Mouse (Mus musculus) inflammation-experienced regulatory T-cells, adult 6 months (primary cell): ENCODE measurements at regions not wholly inside any gene's neighbourhood (a gene's known extent, or its start where the extent isn't known, plus 50 kb on each side); places are given as distances from the start of the nearest gene placed in this dataset.

Source experiments
- ATAC-seq: one replicate; pipeline ENCODE4 v1.8.0; 2017

DNA sequence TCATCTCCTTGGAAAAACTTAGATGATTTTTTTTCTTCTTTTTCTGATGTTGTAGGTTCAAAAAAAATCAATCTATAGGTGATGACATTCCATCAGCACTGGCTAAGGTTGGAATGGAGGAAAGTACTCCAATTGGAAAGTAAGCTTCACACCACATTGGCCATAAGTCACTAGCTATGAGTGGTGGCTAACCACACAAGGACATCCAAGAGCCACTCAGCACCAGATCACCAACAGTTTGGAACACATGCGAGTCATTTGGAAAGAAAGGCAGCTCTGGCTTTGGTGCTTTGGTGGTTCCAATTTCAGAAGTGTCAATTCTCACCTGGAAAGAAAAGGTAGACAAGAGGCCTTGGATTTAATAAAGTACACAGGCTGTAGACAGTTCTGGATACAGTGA, 442.5 kb upstream of the Sel1l start:
- no peak for ATAC-seq

DNA sequence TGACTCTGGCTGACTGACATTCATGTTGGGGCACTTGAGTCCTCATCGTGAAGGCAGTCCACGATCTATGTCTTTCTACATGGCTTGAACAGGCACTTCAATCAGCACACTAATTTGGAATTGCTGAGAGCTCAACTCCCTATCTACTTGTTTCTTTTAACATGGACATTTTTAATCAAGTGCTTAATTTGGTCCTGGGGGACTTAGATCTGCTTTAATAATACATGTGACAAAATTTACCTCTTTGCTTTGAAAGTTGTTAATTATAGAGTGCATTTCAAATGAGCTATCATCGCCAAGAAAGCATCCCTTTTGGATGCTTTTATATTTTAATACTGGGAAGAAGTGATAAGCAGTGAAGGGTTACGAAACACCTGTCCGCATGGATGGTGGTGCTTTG, 436.6 kb upstream of the Sel1l start:
- ATAC-seq, result no peak

DNA sequence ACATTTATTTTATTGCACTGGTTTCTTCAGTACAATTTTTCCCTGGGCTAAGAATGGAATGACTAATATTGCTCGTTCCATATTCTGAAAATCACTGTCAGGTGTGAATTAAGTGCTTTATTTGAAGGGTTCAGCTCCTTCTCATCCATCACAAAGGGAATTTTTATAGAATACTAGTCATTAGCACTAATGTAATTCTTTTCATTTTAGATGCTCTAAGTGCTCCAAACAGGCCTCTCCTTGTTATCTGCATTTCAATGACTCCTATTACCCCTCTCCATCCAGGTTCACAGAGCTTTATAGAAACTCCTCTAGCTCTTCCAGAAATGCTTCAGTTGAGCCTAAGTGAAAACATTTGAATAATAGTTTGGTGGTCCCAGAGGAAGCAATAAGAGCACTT, 431.5 kb upstream of the Sel1l start:
- ATAC-seq, result no peak

DNA sequence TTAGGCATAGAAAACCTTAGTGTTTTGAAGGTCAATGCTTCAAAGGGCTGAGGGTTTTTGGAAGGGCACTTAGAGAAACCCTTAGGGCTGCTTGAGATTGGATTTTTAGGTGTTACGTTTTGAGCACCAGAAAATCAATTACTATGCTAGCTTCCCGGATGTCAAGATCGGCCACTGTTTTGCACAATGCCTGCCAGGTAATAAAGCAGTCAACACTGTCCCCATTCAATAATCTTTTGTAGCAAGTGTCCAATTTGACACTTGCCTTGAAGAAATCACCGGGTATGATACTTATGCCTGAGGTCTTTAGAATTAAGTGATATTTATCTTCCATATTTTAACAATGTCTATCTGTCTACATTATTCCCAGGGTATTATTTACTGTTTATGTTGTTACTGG, 403.0 kb upstream of the Sel1l start:
- ATAC-seq, result no peak

DNA sequence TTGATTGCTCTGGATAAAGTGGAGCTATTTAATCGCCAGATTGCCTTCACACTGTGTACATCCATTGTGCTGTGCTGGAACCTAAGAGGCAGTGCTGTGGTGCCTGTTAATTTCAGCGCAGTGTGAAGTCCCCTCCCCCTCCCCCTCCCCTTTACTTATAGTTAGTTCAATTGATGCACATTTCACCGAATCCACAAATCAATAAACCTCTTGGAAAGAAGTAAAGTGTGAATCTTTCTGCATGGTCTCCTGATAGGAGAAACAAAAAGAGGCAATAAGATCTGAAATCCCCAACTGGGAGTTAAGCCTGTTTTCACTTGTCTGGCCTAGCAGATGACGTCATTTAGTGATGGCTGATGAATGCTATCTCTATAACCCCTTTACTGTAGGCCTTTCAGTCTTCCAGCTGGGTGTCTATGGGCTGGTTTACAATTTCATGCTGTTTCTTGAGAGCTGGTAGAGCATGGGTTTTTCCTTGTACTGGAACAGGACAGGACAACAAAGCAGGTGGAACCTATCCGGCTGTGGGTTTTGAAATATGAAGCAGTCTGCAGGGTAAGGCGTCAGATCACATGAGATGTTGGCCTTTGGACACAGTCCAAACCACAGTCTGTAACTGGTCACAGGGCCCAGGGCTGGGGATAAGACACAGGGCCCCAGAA, 398.0 kb upstream of the Sel1l start:
- no peak for ATAC-seq

DNA sequence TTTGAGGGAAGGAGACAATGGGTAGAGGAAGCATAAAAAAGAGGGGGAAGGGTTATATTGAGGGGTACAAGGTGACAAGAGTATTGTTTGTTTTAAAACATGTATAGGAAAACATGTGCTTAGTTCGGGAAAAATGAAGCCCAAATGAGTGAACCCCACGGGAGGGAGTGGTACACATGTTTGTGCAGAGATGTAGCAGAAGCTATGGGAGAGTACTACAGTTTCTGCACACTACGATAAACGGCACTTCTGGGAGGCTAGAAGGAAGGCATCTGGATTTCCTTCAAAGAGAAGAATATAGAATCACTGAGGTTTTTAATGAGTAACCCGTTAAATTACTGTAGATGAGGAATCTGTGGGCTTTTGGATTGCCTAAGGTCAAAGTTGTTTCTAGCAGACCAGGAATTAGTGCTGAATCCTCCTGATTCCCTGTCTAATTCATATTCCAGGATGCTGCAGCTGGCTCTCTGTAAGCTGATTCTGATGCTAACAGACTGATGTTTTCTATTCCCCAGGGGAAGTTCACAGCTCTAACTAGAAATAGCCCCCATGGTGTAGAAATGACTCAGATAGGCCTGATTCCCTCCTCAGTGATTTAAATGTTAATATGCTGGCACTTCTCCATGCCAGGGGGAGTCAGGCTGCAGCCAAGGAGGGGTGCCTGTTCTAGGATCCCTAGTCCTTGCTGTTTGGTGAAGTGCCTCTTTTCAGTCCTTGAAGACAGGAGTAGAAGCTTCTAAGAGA, 391.2 kb upstream of the Sel1l start:
- ATAC-seq, result no peak

DNA sequence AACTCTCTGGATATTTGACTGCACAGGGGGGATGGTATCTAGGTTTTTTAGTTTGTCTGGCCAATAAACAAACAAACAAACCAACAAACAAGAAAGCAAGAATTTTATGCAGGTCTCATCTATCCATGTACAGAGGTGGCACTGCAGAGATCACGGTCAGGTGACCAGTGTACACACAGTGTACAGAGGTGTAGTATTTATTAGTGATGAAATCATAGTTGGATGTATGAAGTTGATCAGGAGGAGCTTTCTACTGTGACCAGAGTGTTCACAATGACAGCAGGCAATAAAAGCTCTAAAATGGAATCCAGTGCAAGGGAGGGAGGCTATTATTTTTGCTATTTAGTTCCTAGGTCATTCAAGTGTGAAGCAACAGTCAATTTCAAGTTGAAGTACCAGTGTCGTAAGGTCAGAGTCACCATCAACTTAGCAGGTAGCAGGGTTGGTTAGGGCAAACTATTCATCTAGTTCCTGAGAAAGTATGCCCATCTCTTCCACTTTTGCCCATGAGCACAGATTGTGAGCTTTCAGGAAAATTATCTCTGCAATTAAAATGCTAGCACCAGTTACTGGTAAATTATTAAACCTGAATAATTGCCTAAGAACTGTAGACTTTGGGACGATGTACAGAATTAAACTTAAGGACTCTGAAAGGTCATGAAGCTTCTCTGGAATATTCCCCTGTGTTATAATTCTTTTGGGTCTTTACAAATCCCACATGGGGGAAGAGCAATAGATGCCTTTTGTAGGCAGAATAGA, 384.9 kb upstream of the Sel1l start:
- no peak for ATAC-seq

DNA sequence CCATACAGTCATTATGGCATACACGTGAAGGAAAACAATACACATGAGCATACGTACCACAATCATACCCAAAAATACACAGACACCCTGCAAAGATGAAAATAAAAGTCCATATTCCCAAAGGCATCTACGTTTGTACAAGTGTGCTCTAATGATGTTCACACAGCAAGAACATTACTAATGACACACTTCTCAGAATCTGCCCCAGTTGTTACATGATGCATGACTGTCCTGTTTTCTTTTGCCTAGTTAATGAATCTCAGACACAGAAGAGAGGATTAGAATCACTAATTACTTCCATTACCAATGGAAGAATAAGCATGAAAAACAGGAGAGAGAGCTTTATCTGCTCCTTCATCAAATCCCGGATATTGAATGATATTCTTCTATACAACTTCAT, 379.6 kb upstream of the Sel1l start:
- no peak for ATAC-seq

DNA sequence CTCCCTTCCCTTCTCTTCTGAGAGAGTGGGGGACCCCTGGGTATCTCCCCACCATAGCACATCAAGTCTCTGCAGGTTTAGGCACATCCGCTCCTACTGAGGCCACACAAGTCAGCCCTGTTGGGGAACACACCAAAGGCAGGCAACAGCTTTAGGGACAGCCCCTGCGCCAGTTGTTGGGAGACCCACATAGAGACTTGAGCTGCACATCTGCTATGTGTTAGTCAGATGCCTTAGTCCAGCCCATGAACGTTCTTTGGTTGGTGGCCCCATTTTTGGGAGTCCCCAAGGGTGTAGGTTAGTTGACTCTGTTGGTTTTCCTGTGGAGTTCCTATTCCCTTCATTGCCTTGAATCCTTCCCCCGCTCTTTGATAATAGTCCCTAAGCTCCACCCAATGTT, 354.4 kb upstream of the Sel1l start:
- no peak for ATAC-seq

DNA sequence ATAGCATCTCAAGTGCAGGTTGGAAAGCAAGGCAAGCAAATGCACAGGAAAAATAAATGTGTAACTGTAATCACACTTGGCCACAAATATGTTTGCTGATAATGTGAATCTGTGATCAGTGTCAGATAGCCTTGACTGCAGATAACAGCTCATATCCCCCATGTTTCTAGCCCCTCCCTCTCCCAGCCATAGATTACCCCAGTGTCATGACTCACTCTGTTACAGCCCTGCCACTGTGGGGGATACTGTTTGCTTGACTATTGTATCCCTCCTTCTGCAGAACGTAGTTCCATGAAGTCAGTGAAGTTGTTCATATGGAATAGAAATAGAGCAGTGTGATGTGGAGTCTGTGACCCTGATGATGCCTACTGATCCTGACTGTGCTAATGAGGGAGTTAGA, 351.6 kb upstream of the Sel1l start:
- no peak for ATAC-seq

DNA sequence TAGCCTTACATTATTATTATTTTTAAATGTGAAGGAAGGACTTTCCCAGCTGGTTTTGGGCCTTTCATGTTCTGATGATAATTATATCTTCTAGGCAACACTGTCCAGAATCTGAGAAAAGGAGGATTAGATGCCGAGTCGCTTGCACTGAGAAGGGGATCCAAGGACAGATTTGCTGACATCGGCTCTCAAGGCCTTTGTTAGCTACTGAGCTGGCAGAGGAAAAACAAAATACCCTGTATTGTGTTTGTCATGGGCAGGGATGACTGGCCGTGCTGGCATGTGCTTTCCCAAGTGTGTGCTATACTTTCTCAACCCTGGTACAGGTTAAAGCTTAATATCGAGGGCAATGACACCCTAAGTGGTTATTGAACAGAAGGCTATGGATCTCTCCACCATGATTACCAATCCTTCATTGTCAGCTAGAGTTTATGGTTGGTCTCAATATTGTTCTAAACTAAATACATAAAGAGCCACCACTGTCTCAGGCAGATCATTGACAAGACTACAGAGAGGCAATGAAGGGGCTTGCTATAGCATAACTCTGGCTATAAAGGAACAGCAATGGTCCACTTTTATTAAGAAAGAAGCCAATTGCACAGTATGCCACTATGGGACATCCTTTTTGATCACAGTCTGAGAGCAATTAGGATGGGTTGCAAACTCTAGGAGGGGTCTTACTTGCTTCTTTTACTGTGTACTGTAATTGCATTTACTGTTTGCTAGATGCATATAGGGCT, 350.0 kb upstream of the Sel1l start:
- no peak for ATAC-seq

DNA sequence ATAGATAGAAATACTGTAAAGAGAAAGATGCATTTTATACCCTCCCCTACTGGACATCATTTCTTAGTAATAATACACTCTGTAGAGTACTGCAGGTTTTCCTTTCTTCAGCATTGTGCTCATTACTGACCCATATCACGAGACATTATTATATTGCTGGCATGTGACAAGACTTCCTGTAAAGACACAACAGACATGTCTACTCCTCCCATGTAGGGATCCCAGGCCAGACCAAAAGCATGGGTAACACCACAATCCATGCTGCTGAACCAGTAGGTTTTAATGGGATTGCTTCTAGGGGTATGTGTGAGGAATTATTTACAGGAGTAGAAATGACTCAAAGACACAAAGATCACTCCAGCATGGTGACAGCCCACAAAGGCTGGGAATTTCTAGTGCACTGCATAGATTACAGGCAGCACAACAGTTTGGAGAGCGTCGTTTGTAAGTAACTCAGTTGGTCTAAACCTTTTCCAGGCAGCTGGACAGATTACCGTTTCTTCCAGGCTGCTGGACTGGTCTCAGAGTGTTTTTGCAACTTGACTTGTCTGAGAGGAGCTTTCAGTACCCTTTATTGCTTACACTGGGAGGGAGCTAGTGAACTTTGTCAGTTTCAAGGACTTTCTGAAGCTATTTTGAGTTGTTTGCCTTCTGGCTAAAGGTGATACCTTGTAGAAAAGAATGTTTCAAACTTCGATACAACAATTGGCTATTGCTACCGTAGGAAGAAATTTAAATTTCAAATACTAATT, 345.2 kb upstream of the Sel1l start:
- ATAC-seq, result no peak

DNA sequence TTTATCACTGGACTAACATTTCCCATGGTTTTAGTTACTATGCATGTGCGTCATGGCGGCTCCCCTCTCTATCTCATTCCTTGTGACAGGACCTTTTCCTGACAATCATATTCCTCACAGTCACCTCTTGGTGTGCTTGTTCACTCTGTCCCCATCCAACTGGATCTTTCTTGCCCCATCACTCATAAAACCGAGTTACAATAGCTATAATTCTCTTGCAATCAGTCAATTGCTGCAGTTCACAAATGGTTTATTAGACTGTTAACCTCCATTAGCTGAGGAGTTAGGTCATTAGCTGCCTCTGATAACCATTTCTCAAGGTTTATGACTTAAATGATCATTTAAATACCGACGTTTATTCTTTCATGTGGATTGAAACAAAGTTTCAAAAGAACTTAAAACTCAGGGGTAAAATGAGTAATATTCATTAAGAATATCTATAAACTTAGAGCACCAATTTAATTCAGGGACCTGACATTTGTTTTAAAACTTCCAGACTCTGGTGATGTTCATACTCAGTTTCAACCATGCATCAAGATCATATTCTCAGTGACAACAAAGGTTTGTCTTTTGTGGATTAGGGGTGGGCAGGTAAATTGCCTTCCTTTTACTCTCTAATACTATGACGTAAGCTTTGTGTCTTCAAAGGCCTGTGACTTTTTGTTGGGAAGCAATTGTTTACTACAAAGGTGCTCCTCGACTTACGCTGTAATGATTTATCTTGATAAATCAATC, 344.4 kb upstream of the Sel1l start:
- ATAC-seq, result no peak

DNA sequence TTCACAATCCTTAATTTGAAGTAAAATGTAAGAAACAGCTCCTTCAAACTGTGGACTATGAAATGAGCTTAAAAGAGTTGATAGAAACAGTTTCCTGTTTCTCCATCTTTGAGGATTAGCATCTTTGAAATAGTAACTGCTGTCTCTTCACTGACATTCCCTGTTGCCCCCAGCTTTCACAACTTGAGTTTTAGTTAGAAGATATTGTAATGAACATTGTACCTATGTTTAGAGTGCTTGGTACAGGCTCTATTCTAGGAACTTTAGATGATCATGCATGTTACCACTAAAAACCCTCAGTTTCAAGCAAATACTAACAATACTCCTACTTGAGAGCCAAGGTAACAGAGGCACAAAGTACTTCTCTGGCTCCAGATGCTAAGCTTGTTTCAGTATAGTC, 340.1 kb upstream of the Sel1l start:
- no peak for ATAC-seq

DNA sequence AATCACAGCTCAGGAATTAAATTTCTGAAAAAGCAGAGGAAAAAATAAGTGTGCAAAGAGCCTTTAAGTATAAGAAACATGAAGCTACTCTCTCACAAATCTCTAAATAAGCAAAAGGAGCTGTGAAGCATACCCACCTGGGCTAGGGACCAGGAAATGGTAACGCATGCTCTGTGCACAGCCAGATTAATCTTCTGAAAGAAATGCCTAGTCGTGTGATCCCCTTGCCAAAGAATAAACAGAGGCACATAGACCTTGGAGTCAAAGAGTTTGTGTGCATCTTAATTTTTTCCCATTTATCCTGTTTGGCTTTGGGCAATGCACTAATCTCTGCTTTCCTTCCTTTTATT, 338.2 kb upstream of the Sel1l start:
- no peak for ATAC-seq

DNA sequence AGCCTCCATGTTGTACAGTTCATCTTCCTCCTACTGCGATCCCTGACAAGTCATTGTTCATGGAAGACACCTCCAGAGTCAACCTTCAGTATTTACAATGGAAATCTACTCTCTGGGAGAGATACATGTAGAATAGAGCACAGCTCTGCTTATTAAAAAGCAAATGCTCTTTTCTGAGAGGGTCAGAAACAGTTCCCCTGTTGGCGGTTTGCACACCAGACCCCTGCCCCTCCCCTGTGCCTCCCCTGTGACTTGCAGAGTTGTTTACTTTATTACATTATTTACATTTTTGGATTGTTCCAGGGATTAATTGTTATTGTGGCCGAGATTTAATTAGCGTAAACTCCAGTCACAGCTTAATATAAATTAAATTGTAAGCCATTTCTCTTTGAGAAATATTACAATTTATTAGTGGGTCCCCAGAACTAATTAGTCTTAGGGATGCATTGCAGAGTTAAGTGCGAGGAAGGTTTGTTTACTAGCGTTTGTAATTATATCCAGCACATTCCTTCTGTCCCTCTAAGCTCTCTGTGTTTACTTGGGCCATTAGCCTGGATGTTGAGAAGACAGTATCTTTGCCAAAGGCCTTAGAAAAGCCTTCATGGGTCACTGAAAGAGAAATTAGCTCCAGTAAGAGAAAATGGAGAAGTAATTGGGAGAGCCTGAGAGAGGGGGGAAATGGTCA, 337.6 kb upstream of the Sel1l start:
- ATAC-seq, result no peak

DNA sequence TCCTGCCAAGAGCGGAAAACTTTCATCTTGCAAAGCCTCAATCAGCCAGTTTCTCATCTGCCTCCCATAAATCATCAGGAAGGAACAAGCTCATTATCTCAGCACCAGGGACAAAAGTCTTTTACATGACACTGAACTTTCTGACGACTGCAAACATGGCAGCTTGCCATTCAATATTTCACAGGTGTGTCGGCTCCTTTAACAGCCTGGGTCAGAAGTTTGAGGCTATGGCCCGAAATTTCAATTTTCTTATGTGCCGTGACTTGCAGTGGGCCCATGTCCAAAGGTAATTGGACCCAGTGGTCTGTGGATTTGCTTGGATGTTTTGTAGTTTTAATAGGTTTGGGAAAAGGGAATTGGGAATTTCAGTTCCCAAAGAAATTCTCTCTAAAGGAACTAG, 330.3 kb upstream of the Sel1l start:
- ATAC-seq, result no peak

DNA sequence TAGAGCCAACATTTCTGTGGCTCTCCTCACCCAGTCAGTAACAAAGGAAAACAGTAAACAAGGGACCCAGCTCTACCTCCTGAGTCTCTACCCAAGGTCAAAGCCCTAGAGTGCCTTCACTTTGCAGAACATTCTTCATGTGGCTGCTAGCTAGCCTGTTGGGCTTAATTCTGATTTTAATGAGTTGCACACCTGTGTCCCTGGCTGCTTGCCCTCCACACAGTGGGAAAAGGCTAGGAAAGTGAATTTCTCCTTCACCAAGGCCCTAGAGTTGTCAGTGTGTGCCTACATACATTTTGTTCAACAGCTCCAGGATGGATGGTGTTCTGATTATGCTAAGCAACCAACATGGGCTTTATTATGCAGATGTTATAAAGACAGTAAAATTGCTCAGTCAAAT, 307.8 kb upstream of the Sel1l start:
- ATAC-seq, result no peak

DNA sequence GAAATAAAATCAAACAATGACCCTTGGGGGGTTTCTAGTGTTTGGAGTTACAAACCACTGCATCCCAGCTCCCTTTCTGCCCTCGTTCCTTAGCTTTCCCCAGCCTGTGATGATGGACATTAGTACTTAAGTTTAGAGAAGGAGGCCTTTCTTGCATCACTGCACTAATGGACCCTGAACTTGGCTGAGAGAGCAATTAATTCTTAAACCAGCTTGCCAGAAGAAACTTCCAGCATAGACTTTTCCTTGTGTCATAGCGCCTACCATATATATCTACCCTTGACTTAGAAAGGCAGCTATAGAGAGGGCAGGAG, 303.9 kb upstream of the Sel1l start:
- no peak for ATAC-seq

DNA sequence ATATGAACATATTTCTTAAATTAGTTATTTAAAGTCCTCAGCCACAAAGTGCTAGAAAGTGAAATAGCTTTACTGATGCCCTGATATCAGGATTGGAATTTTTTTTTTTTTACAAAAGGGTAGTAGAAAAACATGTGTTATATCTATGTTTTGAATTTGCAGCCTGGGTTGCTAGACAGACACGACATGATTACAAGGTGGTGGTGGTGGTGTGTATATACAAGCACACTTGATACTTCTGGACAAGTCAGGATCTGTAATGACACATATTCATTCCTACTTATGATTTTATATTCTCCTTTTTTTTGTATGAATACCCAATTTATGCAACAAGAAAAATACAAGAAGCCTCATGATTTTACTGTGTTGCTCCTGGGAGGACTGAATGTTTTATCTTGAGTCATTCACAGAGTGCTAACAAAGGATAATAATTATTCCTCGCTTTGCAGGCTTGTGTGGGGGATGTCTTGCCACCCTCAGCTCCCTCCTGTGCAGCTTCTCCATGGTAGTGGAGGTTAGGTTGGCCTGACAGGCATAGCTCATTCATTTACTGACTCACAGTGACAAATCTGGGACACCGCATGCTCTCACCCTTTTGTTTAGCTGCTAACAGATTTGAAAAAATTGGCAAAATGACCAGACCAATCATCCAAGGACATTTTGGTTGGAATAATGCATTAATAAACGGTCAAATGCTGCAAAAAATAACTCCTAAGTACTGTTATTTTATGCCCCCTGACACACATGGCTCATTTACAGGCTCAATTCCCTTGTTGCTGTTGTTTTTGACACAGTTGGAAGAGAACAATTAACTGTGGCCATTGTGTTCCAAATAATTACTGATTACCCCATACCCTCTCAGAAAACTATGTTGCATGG, 303.3 kb upstream of the Sel1l start:
- no peak for ATAC-seq

DNA sequence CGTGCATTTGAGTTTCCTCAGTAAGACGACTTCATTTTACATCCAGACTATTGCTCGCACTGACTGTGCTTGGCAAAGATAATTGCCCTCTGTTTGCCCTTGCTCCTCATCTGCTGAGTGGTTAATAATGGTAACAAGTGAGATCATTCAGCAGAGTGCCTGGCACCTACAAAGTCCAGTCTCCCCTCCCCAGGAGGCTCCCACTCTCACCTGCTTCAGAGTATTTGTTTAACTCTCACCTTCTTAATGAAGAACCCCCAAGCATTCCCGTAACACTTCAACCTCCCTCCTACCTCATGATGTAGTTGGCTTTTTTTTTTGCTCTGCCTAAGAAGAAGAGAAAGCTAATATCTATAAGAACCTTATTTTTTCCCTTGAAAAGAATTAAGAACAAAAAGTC, 288.6 kb upstream of the Sel1l start:
- no peak for ATAC-seq
